Mouse (Mus musculus): ENCODE data around the gene Aox1.
"Not testable (repeated sequence)": the region's sequence is repeated elsewhere in the genome, so short reads cannot be mapped to it uniquely, and the experiment has no call there.

Aox1 gene

GRCm38 (mm10) chr1:58029636-58030117, at the start of gene Aox1:
Gene Aox1, plus strand, starts transcription at chr1:58029931.
- ATAC-seq (ENCODE audit: insufficient number of reproducible peaks, low FRiP score, low TSS enrichment) = peak; percentile 63

GRCm38 (mm10) chr1:57989052-57989600, 40.6 kb upstream of the Aox1 start:
- ATAC-seq (ENCODE audit: insufficient number of reproducible peaks, low FRiP score, low TSS enrichment) = no peak

GRCm38 (mm10) chr1:57991277-57991676, 38.5 kb upstream of the Aox1 start:
- ATAC-seq (ENCODE audit: insufficient number of reproducible peaks, low FRiP score, low TSS enrichment) = no peak

- ATAC-seq (ENCODE audit: insufficient number of reproducible peaks, low FRiP score, low TSS enrichment) = peak; percentile 99
These were observed 34.1 kb upstream of the Aox1 start, which contains the start of gene Sgo2a for GRCm38 (mm10) chr1:57995432-57996132. Gene Sgo2a, plus strand, starts transcription at chr1:57995971.

- no peak; the same call in 1 of the 2 replicates for ATAC-seq (ENCODE audit: insufficient number of reproducible peaks, low FRiP score, low TSS enrichment)
These were observed 33.6 kb upstream of the Aox1 start for GRCm38 (mm10) chr1:57996133-57996615.

- ATAC-seq (ENCODE audit: insufficient number of reproducible peaks, low FRiP score, low TSS enrichment) = no peak
These were observed 31.6 kb upstream of the Aox1 start for GRCm38 (mm10) chr1:57998146-57998545.

- not testable (repeated sequence) for ATAC-seq (ENCODE audit: insufficient number of reproducible peaks, low FRiP score, low TSS enrichment)
These were observed 23.3 kb upstream of the Aox1 start for GRCm38 (mm10) chr1:58006388-58006787.

- no peak for ATAC-seq (ENCODE audit: insufficient number of reproducible peaks, low FRiP score, low TSS enrichment)
These were observed 10.9 kb upstream of the Aox1 start, which contains the start of gene Kctd18 for GRCm38 (mm10) chr1:58018856-58019255. Gene Kctd18, minus strand, starts transcription at chr1:58018956.

- ATAC-seq (ENCODE audit: insufficient number of reproducible peaks, low FRiP score, low TSS enrichment) = no peak
These were observed 2.0 kb upstream of the Aox1 start for GRCm38 (mm10) chr1:58027707-58028106.

- ATAC-seq (ENCODE audit: insufficient number of reproducible peaks, low FRiP score, low TSS enrichment) = peak; percentile 43; the same call in 1 of the 2 replicates
These were observed 583 bp downstream of the Aox1 start for GRCm38 (mm10) chr1:58030156-58030871.

GRCm38 (mm10) chr1:58031160-58031769, 1.5 kb downstream of the Aox1 start:
- 0 out of 2 replicates have a peak, but pooled peaks have one; percentile 36 for ATAC-seq (ENCODE audit: insufficient number of reproducible peaks, low FRiP score, low TSS enrichment)

GRCm38 (mm10) chr1:58037306-58037705, 7.6 kb downstream of the Aox1 start:
- ATAC-seq (ENCODE audit: insufficient number of reproducible peaks, low FRiP score, low TSS enrichment) = not testable (repeated sequence)

GRCm38 (mm10) chr1:58045076-58045475, 15.3 kb downstream of the Aox1 start:
- 0 out of 2 replicates have a peak, but pooled peaks have one; percentile 6 for ATAC-seq (ENCODE audit: insufficient number of reproducible peaks, low FRiP score, low TSS enrichment)

- ATAC-seq (ENCODE audit: insufficient number of reproducible peaks, low FRiP score, low TSS enrichment) = peak; percentile 91
These were observed 15.8 kb downstream of the Aox1 start for GRCm38 (mm10) chr1:58045546-58045945.

- ATAC-seq (ENCODE audit: insufficient number of reproducible peaks, low FRiP score, low TSS enrichment) = no peak
These were observed 17.1 kb downstream of the Aox1 start for GRCm38 (mm10) chr1:58046721-58047290.

- no peak for ATAC-seq (ENCODE audit: insufficient number of reproducible peaks, low FRiP score, low TSS enrichment)
These were observed 19.4 kb downstream of the Aox1 start for GRCm38 (mm10) chr1:58049126-58049525.

- ATAC-seq (ENCODE audit: insufficient number of reproducible peaks, low FRiP score, low TSS enrichment) = no peak
These were observed 25.9 kb downstream of the Aox1 start for GRCm38 (mm10) chr1:58055598-58055997.

GRCm38 (mm10) chr1:58056074-58056807, 26.5 kb downstream of the Aox1 start:
- no peak for ATAC-seq (ENCODE audit: insufficient number of reproducible peaks, low FRiP score, low TSS enrichment)

- no peak for ATAC-seq (ENCODE audit: insufficient number of reproducible peaks, low FRiP score, low TSS enrichment)
These were observed 27.2 kb downstream of the Aox1 start for GRCm38 (mm10) chr1:58056939-58057338.

Measured in cerebellum, adult (tissue).